Mouse (Mus musculus): ENCODE measurements around the gene Dpp10. TPM values are rescaled to one million over a fixed set of nuclear protein-coding genes. Genes with fewer than 3 reads are reported as not detected.

Gene Dpp10
- 100 to 1,000 TPM; 141 to 146 TPM for total RNA-seq (2021)

GRCm38 (mm10) chr1:124044925-124045640 lies at the start of gene Dpp10:
Gene Dpp10, minus strand, starts transcription at chr1:124045559.
- intact Hi-C loops (cut with DNase I) = loop anchor here (5.0 kb wide), 2 partner anchors 73 to 143 kb away; no protein-coding TSS in a partner anchor
- DNase-seq (ENCODE audit: low spot score in 2 of 2) = peak; percentile 41 to 63

- intact Hi-C loops (cut with DNase I) = no loop called here
- DNase-seq (ENCODE audit: low spot score in 2 of 2) = no peak
Measured at GRCm38 (mm10) chr1:124048544-124048943, 3.2 kb upstream of the Dpp10 start.

GRCm38 (mm10) chr1:124045761-124046300 lies 472 bp upstream of the Dpp10 start:
- intact Hi-C loops (cut with DNase I) = no loop called here
- DNase-seq (ENCODE audit: low spot score in 2 of 2) = peak; percentile 67 to 79

- DNase-seq (ENCODE audit: low spot score in 2 of 2) = peak; percentile 23 to 38
- intact Hi-C loops (cut with DNase I) = loop anchor here (5.0 kb wide), 2 partner anchors 72 to 142 kb away; no protein-coding TSS in a partner anchor
Measured at GRCm38 (mm10) chr1:124044161-124044560, 1.2 kb downstream of the Dpp10 start.

- intact Hi-C loops (cut with DNase I) = loop anchor here (5.0 kb wide), 2 partner anchors 71 to 141 kb away; no protein-coding TSS in a partner anchor
- DNase-seq (ENCODE audit: low spot score in 2 of 2) = no peak
Measured at GRCm38 (mm10) chr1:124043421-124043820, 1.9 kb downstream of the Dpp10 start.

- intact Hi-C loops (cut with DNase I) = loop anchor here (5.0 kb wide), 2 partner anchors 69 to 139 kb away; no protein-coding TSS in a partner anchor
- DNase-seq (ENCODE audit: low spot score in 2 of 2) = no peak
Measured at GRCm38 (mm10) chr1:124041559-124041958, 3.8 kb downstream of the Dpp10 start.

GRCm38 (mm10) chr1:124035306-124035990 lies 9.9 kb downstream of the Dpp10 start:
- DNase-seq (ENCODE audit: low spot score in 2 of 2) = no peak
- intact Hi-C loops (cut with DNase I) = no loop called here

GRCm38 (mm10) chr1:124032677-124033076 lies 12.7 kb downstream of the Dpp10 start:
- no peak for DNase-seq (ENCODE audit: low spot score in 2 of 2)
- intact Hi-C loops (cut with DNase I) = no loop called here

- DNase-seq (ENCODE audit: low spot score in 2 of 2) = peak in 1 of 2 experiments; percentile 13
- intact Hi-C loops (cut with DNase I) = no loop called here
Measured at GRCm38 (mm10) chr1:124031968-124032367, 13.4 kb downstream of the Dpp10 start.

- intact Hi-C loops (cut with DNase I) = no loop called here
- no peak for DNase-seq (ENCODE audit: low spot score in 2 of 2)
Measured at GRCm38 (mm10) chr1:124002797-124003196, 42.6 kb downstream of the Dpp10 start.

GRCm38 (mm10) chr1:123995780-123996179 lies 49.6 kb downstream of the Dpp10 start:
- intact Hi-C loops (cut with DNase I) = no loop called here
- no peak for DNase-seq (ENCODE audit: low spot score in 2 of 2)

- DNase-seq (ENCODE audit: low spot score in 2 of 2) = no peak
Measured at GRCm38 (mm10) chr1:123985324-123986024, 59.9 kb downstream of the Dpp10 start.

GRCm38 (mm10) chr1:123978597-123978996 lies 66.8 kb downstream of the Dpp10 start:
- no peak for DNase-seq (ENCODE audit: low spot score in 2 of 2)
- intact Hi-C loops (cut with DNase I) = no loop called here

More at GRCm38 (mm10) chr1:123985324-123986024, 59.9 kb downstream of the Dpp10 start:
- intact Hi-C loops (cut with DNase I) = no loop called here

GRCm38 (mm10) chr1:123974621-123975020 lies 70.7 kb downstream of the Dpp10 start:
- intact Hi-C loops (cut with DNase I) = loop anchor here (5.0 kb wide), 1 partner anchor 68 kb away; no protein-coding TSS in a partner anchor
- DNase-seq (ENCODE audit: low spot score in 2 of 2) = no peak

GRCm38 (mm10) chr1:123946149-123946548 lies 99.2 kb downstream of the Dpp10 start:
- intact Hi-C loops (cut with DNase I) = no loop called here

GRCm38 (mm10) chr1:123940826-123941225 lies 104.5 kb downstream of the Dpp10 start:
- no peak for DNase-seq (ENCODE audit: low spot score in 2 of 2)
- intact Hi-C loops (cut with DNase I) = no loop called here

More at GRCm38 (mm10) chr1:123946149-123946548, 99.2 kb downstream of the Dpp10 start:
- DNase-seq (ENCODE audit: low spot score in 2 of 2) = no peak

- DNase-seq (ENCODE audit: low spot score in 2 of 2) = no peak
- intact Hi-C loops (cut with DNase I) = no loop called here
Measured at GRCm38 (mm10) chr1:123933812-123934727, 111.3 kb downstream of the Dpp10 start.

GRCm38 (mm10) chr1:123928003-123928370 lies 117.4 kb downstream of the Dpp10 start:
- DNase-seq (ENCODE audit: low spot score in 2 of 2) = no peak
- intact Hi-C loops (cut with DNase I) = no loop called here

Data from left cerebral cortex, postnatal 36 days (tissue).